Mouse (Mus musculus) lung, adult 2 months (tissue): ENCODE measurements around the gene C2cd4d.

Experiments used
- CTCF ChIP-seq: fragments of 200-500 bp; IDR thresholded peaks from 2 replicates; pipeline ENCODE4 v1.5.1; 2011; ENCODE audit warnings: mild to moderate bottlenecking, low read length, control low read depth; ENCODE audit not compliant: insufficient read depth
- POLR2A ChIP-seq: fragments of 200-500 bp; IDR thresholded peaks from 2 replicates; pipeline ENCODE4 v1.6.1; 2011; ENCODE audit warnings: low read depth, mild to moderate bottlenecking, control low read depth, low read length, borderline replicate concordance; ENCODE audit errors: extremely low read depth

DNA sequence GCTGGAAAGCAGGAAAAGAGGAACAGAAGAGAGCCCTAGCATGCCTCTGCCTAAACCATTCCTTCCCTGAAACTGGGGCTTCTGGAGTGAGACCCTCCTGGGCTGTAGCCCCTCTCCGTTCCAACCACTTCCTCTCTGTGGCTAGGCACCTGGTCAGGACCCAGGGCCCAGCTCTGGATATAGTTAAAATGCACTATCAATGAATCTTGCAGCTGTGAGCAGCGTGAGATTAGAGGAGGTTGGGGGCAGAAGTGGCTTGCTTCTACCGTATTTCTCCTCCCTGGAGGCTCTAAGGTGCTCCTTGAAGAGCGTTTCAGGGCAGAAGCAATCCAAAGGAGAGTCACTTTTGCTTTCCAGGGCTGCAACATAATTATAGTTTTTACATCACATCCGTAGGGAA lies 20.1 kb downstream of the C2cd4d start:
- TF ChIP-seq CTCF (no peak), POLR2A (no peak)
